Mouse (Mus musculus) heart, postnatal 0 days (tissue): Measurements from ENCODE around the gene Sptbn4.

Experiments used
- CTCF ChIP-seq: IDR thresholded peaks from 2 replicates; pipeline ENCODE4 v1.5.1; 2016; ENCODE audit warnings: antibody characterized with exemption, control low read depth, low read depth
- EP300 ChIP-seq: IDR thresholded peaks from 2 replicates; pipeline ENCODE4 v1.6.1; 2016; ENCODE audit warnings: antibody characterized with exemption, low read depth

DNA sequence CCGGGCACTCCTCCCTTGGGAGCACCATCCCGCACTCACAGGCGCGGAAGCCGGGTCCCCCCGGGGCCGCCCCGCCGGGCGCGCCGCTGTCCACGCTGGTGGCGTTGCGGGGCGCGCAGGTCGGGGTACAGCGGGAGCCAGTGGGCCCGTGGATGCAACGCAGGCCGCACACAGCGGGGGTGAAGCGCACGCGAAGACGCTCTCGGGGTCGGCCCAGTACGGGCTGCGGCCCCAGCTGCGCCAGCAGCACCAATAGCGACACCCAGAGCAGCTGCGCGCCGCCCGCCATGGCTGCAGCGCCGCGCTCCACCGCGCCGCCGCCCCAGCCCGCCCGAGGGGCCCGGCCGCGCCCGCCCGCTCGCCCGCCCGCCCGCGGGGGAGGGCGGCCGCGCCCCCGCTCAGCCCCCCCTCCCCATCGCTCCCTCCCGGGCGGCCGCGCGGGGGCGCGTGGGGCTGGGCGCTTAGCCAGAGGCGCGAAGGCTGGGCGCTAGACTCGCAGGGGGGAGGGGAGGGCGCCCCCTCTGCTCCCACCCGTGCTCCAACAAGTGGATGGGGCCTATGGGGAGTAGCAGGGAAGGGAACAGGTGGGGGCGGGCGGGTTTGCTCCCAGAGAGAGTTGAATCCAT lies 114.1 kb downstream of the Sptbn4 start:
- TF ChIP-seq EP300 (no peak), CTCF (no peak)
